Mouse (Mus musculus): ENCODE results near the gene Arl5c. TPM values are rescaled to one million over a fixed set of nuclear protein-coding genes. Genes with fewer than 3 reads are reported as not detected.

Gene Arl5c
- polyA plus RNA-seq, 1 experiment from 2014 or later, result 31.2 TPM

GRCm38 (mm10) chr11:97955146-97955902, 40.7 kb downstream of the Arl5c start:
- H3K9me3 ChIP-seq (ENCODE audit: control insufficient read depth, low read length), result no peaks in the 10 kb centered on the region
- no peak for ATAC-seq (replicated peaks; ENCODE audit: low FRiP score)
- H3K9ac ChIP-seq (ENCODE audit: low read depth, low read length), result no peak overlapping the region

DNA sequence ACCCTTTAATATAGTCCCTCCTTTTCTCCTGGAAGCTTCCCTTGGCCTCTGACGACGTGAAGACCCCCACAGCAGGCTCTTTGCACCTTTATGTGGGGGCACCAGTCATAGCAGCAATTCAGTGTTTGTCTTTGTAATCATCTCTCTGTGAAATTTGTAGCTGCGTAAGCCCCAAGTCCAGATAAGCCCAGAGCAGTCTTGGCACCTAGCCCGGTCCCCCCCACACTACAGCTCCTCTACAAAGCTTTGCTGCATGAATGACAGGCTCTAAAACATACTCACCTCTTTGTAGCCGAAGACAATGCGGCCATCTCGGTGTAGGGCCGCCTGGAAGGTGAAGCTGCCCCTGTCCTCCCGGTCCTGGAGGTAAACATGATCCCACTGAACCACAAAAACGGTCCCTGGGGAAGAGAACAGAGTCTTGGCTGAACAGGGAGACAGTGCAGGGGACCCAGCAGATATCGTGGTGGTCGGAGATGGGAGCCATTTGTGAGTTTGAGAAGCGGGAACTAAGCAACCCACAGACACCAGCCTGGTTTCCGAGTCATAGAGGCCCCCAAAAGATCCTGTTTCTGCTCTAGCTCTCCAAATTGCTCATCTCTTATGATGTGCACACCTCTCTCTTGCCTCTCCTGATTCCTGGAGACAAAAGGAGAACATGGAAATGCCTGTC, 41.4 kb downstream of the Arl5c start:
- Histone ChIP-seq H3K4me1 (replicated peaks; ENCODE audit: control insufficient read depth, insufficient read depth, low read length) (peaks cover 8% of the 10 kb centered on the region), H3K4me3 (ENCODE audit: low read depth, low read length) (no peak overlapping the region), H3K27me3 (replicated peaks; ENCODE audit: control insufficient read depth, insufficient read depth, low read length) (no peaks in the 10 kb centered on the region; the same call in 1 of the 2 replicates), H3K36me3 (ENCODE audit: control insufficient read depth, insufficient read depth, low read length) (no peaks in the 10 kb centered on the region), H3K9ac (ENCODE audit: low read depth, low read length) (no peak overlapping the region; the same call in 1 of the 2 replicates), H3K4me2 (no peak overlapping the region), H3K9me3 (ENCODE audit: control insufficient read depth, low read length) (no peaks in the 10 kb centered on the region), H3K27ac (ENCODE audit: low read depth, low read length) (no peak overlapping the region)
- DNase-seq (ENCODE audit: low spot score), result no peak
- ATAC-seq (replicated peaks; ENCODE audit: low FRiP score), result no peak
- WGBS, result 63% methylated on average over 14 of the region's 14 CpGs

More at GRCm38 (mm10) chr11:97955146-97955902, 40.7 kb downstream of the Arl5c start:
- Histone ChIP-seq H3K27ac (ENCODE audit: low read depth, low read length) (no peak overlapping the region), H3K36me3 (ENCODE audit: control insufficient read depth, insufficient read depth, low read length) (no peaks in the 10 kb centered on the region), H3K4me3 (ENCODE audit: low read depth, low read length) (no peak overlapping the region), H3K4me1 (replicated peaks; ENCODE audit: control insufficient read depth, insufficient read depth, low read length) (peaks cover 4% of the 10 kb centered on the region), H3K27me3 (replicated peaks; ENCODE audit: control insufficient read depth, insufficient read depth, low read length) (no peaks in the 10 kb centered on the region; the same call in 1 of the 2 replicates), H3K4me2 (no peak overlapping the region)
- WGBS, result 66% methylated on average over 9 of the region's 9 CpGs
- no peak for DNase-seq (ENCODE audit: low spot score)

- no peak overlapping the region for H3K27ac ChIP-seq (ENCODE audit: low read depth, low read length)
- H3K36me3 ChIP-seq (ENCODE audit: control insufficient read depth, insufficient read depth, low read length), result no peaks in the 10 kb centered on the region
- H3K9ac ChIP-seq (ENCODE audit: low read depth, low read length), result no peak overlapping the region
- H3K27me3 ChIP-seq (replicated peaks; ENCODE audit: control insufficient read depth, insufficient read depth, low read length), result no peaks in the 10 kb centered on the region; the same call in 1 of the 2 replicates
- no peak overlapping the region for H3K4me2 ChIP-seq
- no peak for DNase-seq (ENCODE audit: low spot score)
- 90% methylated on average over 6 of the region's 6 CpGs for WGBS
- no peak for ATAC-seq (replicated peaks; ENCODE audit: low FRiP score)
- H3K9me3 ChIP-seq (ENCODE audit: control insufficient read depth, low read length), result no peaks in the 10 kb centered on the region
- H3K4me1 ChIP-seq (replicated peaks; ENCODE audit: control insufficient read depth, insufficient read depth, low read length), result peaks cover 12% of the 10 kb centered on the region
- no peak overlapping the region for H3K4me3 ChIP-seq (ENCODE audit: low read depth, low read length)
Measured at GRCm38 (mm10) chr11:97953939-97954275, 42.1 kb downstream of the Arl5c start.

GRCm38 (mm10) chr11:97953179-97953938, 42.6 kb downstream of the Arl5c start:
- Histone ChIP-seq H3K27me3 (replicated peaks; ENCODE audit: control insufficient read depth, insufficient read depth, low read length) (no peaks in the 10 kb centered on the region; the same call in 1 of the 2 replicates), H3K9ac (ENCODE audit: low read depth, low read length) (no peak overlapping the region), H3K4me2 (no peak overlapping the region), H3K36me3 (ENCODE audit: control insufficient read depth, insufficient read depth, low read length) (no peaks in the 10 kb centered on the region), H3K9me3 (ENCODE audit: control insufficient read depth, low read length) (no peaks in the 10 kb centered on the region), H3K4me1 (replicated peaks; ENCODE audit: control insufficient read depth, insufficient read depth, low read length) (peaks cover 12% of the 10 kb centered on the region), H3K27ac (ENCODE audit: low read depth, low read length) (no peak overlapping the region), H3K4me3 (ENCODE audit: low read depth, low read length) (no peak overlapping the region)
- DNase-seq (ENCODE audit: low spot score) (no peak), ATAC-seq (replicated peaks; ENCODE audit: low FRiP score) (no peak)
- WGBS, result 77% methylated on average over 16 of the region's 16 CpGs

DNA sequence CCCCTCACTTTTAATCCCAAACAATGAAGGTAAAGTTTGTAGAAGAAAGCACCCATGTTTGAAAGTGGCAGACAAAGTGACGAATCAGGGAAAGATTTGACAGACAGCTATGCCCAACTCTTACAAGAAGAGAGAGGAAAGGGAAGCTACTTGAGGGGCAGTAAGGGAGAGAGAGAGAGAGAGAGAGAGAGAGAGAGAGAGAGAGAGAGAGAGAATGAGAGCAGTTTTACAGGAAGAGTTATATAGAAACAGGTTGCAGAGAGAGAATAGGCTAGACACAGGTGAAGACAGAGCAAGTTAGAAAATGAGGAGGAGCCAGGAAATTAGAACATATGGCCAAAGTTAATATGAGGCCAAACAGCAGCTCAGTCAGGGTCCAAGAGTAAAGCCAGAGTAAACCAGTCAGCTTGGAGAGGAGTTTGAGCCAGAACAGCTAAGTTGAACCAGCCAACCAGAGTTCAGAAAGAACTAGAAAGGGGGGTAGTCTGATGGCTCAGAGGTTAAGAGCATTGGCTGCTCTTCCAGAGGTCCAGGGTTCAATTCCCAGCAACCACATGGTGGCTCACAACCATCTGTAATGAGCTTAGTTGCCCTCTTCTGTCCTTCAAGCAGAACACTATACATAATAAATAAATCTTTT, 43.5 kb downstream of the Arl5c start:
- WGBS, result 80% methylated on average over 1 of the region's 1 CpGs
- H3K4me1 ChIP-seq (replicated peaks; ENCODE audit: control insufficient read depth, insufficient read depth, low read length), result peaks cover 12% of the 10 kb centered on the region
- DNase-seq (ENCODE audit: low spot score) (no peak), ATAC-seq (replicated peaks; ENCODE audit: low FRiP score) (no peak)
- no peak overlapping the region for H3K27ac ChIP-seq (ENCODE audit: low read depth, low read length)
- H3K27me3 ChIP-seq (replicated peaks; ENCODE audit: control insufficient read depth, insufficient read depth, low read length), result no peaks in the 10 kb centered on the region; the same call in 1 of the 2 replicates
- H3K9ac ChIP-seq (ENCODE audit: low read depth, low read length), result no peak overlapping the region
- H3K4me2 ChIP-seq, result no peak overlapping the region
- H3K36me3 ChIP-seq (ENCODE audit: control insufficient read depth, insufficient read depth, low read length), result no peaks in the 10 kb centered on the region
- H3K4me3 ChIP-seq (ENCODE audit: low read depth, low read length), result no peak overlapping the region
- no peaks in the 10 kb centered on the region for H3K9me3 ChIP-seq (ENCODE audit: control insufficient read depth, low read length)

- no peak overlapping the region for H3K4me2 ChIP-seq
- peaks cover 12% of the 10 kb centered on the region for H3K4me1 ChIP-seq (replicated peaks; ENCODE audit: control insufficient read depth, insufficient read depth, low read length)
- no peak overlapping the region for H3K9ac ChIP-seq (ENCODE audit: low read depth, low read length)
- H3K27ac ChIP-seq (ENCODE audit: low read depth, low read length), result peak overlapping the region; percentile 20; the same call in 1 of the 2 replicates
- 54% methylated on average over 20 of the region's 20 CpGs for WGBS
- H3K36me3 ChIP-seq (ENCODE audit: control insufficient read depth, insufficient read depth, low read length), result no peaks in the 10 kb centered on the region
- H3K27me3 ChIP-seq (replicated peaks; ENCODE audit: control insufficient read depth, insufficient read depth, low read length), result no peaks in the 10 kb centered on the region
- no peak overlapping the region for H3K4me3 ChIP-seq (ENCODE audit: low read depth, low read length)
- DNase-seq (ENCODE audit: low spot score) (no peak), ATAC-seq (replicated peaks; ENCODE audit: low FRiP score) (peak; percentile 74)
- H3K9me3 ChIP-seq (ENCODE audit: control insufficient read depth, low read length), result no peaks in the 10 kb centered on the region
Measured at GRCm38 (mm10) chr11:97949703-97950475, 46.1 kb downstream of the Arl5c start.

DNA sequence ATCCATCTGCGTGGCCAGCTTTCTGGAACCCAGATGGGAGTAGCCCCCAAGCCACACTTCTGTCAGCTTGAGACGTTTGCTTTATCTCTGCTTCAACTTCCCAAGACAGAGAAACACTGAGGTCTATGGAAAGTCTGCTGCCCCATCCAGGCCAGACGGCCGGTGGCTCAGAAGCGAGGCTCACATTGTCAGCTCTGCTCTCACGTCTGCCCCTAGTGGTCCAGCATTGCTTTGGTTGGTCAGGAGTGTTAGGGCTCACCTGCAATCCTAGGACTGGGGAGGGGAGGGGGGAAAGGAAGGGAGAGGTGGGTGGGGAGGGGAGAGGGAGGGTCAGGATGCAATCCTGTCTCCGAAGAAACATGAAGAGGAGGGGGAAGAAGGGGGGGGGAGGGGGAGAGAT, 48.6 kb downstream of the Arl5c start:
- DNase-seq (ENCODE audit: low spot score) (no peak), ATAC-seq (replicated peaks; ENCODE audit: low FRiP score) (no peak)
- peaks cover 8% of the 10 kb centered on the region for H3K4me1 ChIP-seq (replicated peaks; ENCODE audit: control insufficient read depth, insufficient read depth, low read length)
- H3K36me3 ChIP-seq (ENCODE audit: control insufficient read depth, insufficient read depth, low read length), result no peaks in the 10 kb centered on the region
- no peak overlapping the region for H3K27ac ChIP-seq (ENCODE audit: low read depth, low read length)
- no peak overlapping the region for H3K9ac ChIP-seq (ENCODE audit: low read depth, low read length)
- H3K4me3 ChIP-seq (ENCODE audit: low read depth, low read length), result no peak overlapping the region
- no peaks in the 10 kb centered on the region for H3K9me3 ChIP-seq (ENCODE audit: control insufficient read depth, low read length)
- whole genome bisulfite sequencing, result 17% methylated on average over 7 of the region's 7 CpGs
- H3K4me2 ChIP-seq, result no peak overlapping the region
- no peaks in the 10 kb centered on the region for H3K27me3 ChIP-seq (replicated peaks; ENCODE audit: control insufficient read depth, insufficient read depth, low read length)
